Mouse (Mus musculus): ENCODE measurements around the gene Cul1. TPM values are rescaled to one million over a fixed set of nuclear protein-coding genes. Genes with fewer than 3 reads are reported as not detected.

Cul1 gene
- total RNA-seq (2014; rRNA removed; ENCODE audit: low replicate concordance): 55.8 and 148 TPM in 2 replicates
- polyA plus RNA-seq (2015; fragmentation: Nextera tagmentation; extraction: Ambion mirVana): 67.9 and 78.5 TPM in 2 replicates

GRCm38 (mm10) chr6:47453098-47453497 is at the start of gene Cul1:
Gene Cul1 (plus strand): TSS chr6:47453398.
- H3K4me1 ChIP-seq (ENCODE audit: control insufficient read depth, insufficient read depth): peaks cover 17% of the 10 kb centered on the region
- H3K9me3 ChIP-seq (replicated peaks; ENCODE audit: control insufficient read depth, low read length): no peaks in the 10 kb centered on the region
- peak within 1 kb of the TSS; percentile 99 for H3K9ac ChIP-seq (replicated peaks; ENCODE audit: low read depth, low read length)
- 44% methylated on average over 2 of the region's 2 CpGs for WGBS
- DNase-seq (ENCODE audit: low spot score) (no peak), ATAC-seq (ENCODE audit: insufficient read depth, low read depth) (no peak)
- H3K27ac ChIP-seq (ENCODE audit: low read depth): peak within 1 kb of the TSS; percentile 98
- no peaks in the 10 kb centered on the region for H3K36me3 ChIP-seq (replicated peaks; ENCODE audit: control insufficient read depth, insufficient read depth, low read length)
- H3K27me3 ChIP-seq (ENCODE audit: control insufficient read depth, insufficient read depth, low read length): no peaks in the 10 kb centered on the region
- no peak for TF ChIP-seq EP300 (IDR thresholded peaks at IDR 0.05; ENCODE audit: low read depth)
- no peak for TF ChIP-seq CTCF (IDR thresholded peaks at IDR 0.05; ENCODE audit: low read depth)
- peak within 1 kb of the TSS; percentile 65 for H3K4me2 ChIP-seq (ENCODE audit: low read depth, low read length)
- peak within 1 kb of the TSS; percentile 92 for H3K4me3 ChIP-seq (ENCODE audit: low read depth, low read length)

GRCm38 (mm10) chr6:47404419-47405382 is 48.5 kb upstream of the Cul1 start:
- ATAC-seq (ENCODE audit: insufficient read depth, low read depth): no peak

GRCm38 (mm10) chr6:47412886-47413606 is 40.2 kb upstream of the Cul1 start:
- WGBS: 23% methylated on average over 4 of the region's 4 CpGs
- ATAC-seq (ENCODE audit: insufficient read depth, low read depth) (no peak), DNase-seq (ENCODE audit: low spot score) (no peak)
- no peaks in the 10 kb centered on the region for H3K4me1 ChIP-seq (ENCODE audit: control insufficient read depth, insufficient read depth)
- TF ChIP-seq EP300 (IDR thresholded peaks at IDR 0.05; ENCODE audit: low read depth) (no peak), CTCF (IDR thresholded peaks at IDR 0.05; ENCODE audit: low read depth) (no peak)
- H3K36me3 ChIP-seq (replicated peaks; ENCODE audit: control insufficient read depth, insufficient read depth, low read length): no peaks in the 10 kb centered on the region
- no peaks in the 10 kb centered on the region for H3K27me3 ChIP-seq (ENCODE audit: control insufficient read depth, insufficient read depth, low read length)
- H3K27ac ChIP-seq (ENCODE audit: low read depth): no peak overlapping the region
- no peaks in the 10 kb centered on the region for H3K9me3 ChIP-seq (replicated peaks; ENCODE audit: control insufficient read depth, low read length)
- no peak overlapping the region for H3K4me3 ChIP-seq (ENCODE audit: low read depth, low read length)
- H3K4me2 ChIP-seq (ENCODE audit: low read depth, low read length): no peak overlapping the region
- no peak overlapping the region for H3K9ac ChIP-seq (replicated peaks; ENCODE audit: low read depth, low read length)

More at GRCm38 (mm10) chr6:47404419-47405382, 48.5 kb upstream of the Cul1 start:
- Histone ChIP-seq H3K4me2 (ENCODE audit: low read depth, low read length) (no peak overlapping the region), H3K9ac (replicated peaks; ENCODE audit: low read depth, low read length) (no peak overlapping the region), H3K9me3 (replicated peaks; ENCODE audit: control insufficient read depth, low read length) (no peaks in the 10 kb centered on the region), H3K27me3 (ENCODE audit: control insufficient read depth, insufficient read depth, low read length) (no peaks in the 10 kb centered on the region), H3K4me3 (ENCODE audit: low read depth, low read length) (no peak overlapping the region), H3K4me1 (ENCODE audit: control insufficient read depth, insufficient read depth) (no peaks in the 10 kb centered on the region), H3K36me3 (replicated peaks; ENCODE audit: control insufficient read depth, insufficient read depth, low read length) (no peaks in the 10 kb centered on the region), H3K27ac (ENCODE audit: low read depth) (no peak overlapping the region)
- peak; percentile 35 for DNase-seq (ENCODE audit: low spot score)
- WGBS: 72% methylated on average over 11 of the region's 11 CpGs
- TF ChIP-seq CTCF (IDR thresholded peaks at IDR 0.05; ENCODE audit: low read depth) (no peak), EP300 (IDR thresholded peaks at IDR 0.05; ENCODE audit: low read depth) (no peak)

- no peak for ATAC-seq (ENCODE audit: insufficient read depth, low read depth)
- Histone ChIP-seq H3K4me3 (ENCODE audit: low read depth, low read length) (no peak overlapping the region), H3K9ac (replicated peaks; ENCODE audit: low read depth, low read length) (no peak overlapping the region), H3K4me1 (ENCODE audit: control insufficient read depth, insufficient read depth) (no peaks in the 10 kb centered on the region), H3K36me3 (replicated peaks; ENCODE audit: control insufficient read depth, insufficient read depth, low read length) (no peaks in the 10 kb centered on the region), H3K9me3 (replicated peaks; ENCODE audit: control insufficient read depth, low read length) (no peaks in the 10 kb centered on the region), H3K4me2 (ENCODE audit: low read depth, low read length) (no peak overlapping the region), H3K27me3 (ENCODE audit: control insufficient read depth, insufficient read depth, low read length) (no peaks in the 10 kb centered on the region), H3K27ac (ENCODE audit: low read depth) (no peak overlapping the region)
- 53% methylated on average over 2 of the region's 2 CpGs for WGBS
- TF ChIP-seq EP300 (IDR thresholded peaks at IDR 0.05; ENCODE audit: low read depth): no peak
- TF ChIP-seq CTCF (IDR thresholded peaks at IDR 0.05; ENCODE audit: low read depth): no peak
- no peak for DNase-seq (ENCODE audit: low spot score)
These were observed 39.5 kb upstream of the Cul1 start for GRCm38 (mm10) chr6:47413656-47414055.

GRCm38 (mm10) chr6:47418691-47419090 is 34.5 kb upstream of the Cul1 start:
- Histone ChIP-seq H3K27ac (ENCODE audit: low read depth) (no peak overlapping the region), H3K9ac (replicated peaks; ENCODE audit: low read depth, low read length) (no peak overlapping the region), H3K4me3 (ENCODE audit: low read depth, low read length) (no peak overlapping the region), H3K27me3 (ENCODE audit: control insufficient read depth, insufficient read depth, low read length) (no peaks in the 10 kb centered on the region), H3K36me3 (replicated peaks; ENCODE audit: control insufficient read depth, insufficient read depth, low read length) (no peaks in the 10 kb centered on the region), H3K4me1 (ENCODE audit: control insufficient read depth, insufficient read depth) (no peaks in the 10 kb centered on the region), H3K4me2 (ENCODE audit: low read depth, low read length) (no peak overlapping the region), H3K9me3 (replicated peaks; ENCODE audit: control insufficient read depth, low read length) (no peaks in the 10 kb centered on the region)
- 70% methylated on average over 3 of the region's 3 CpGs for WGBS
- no peak for ATAC-seq (ENCODE audit: insufficient read depth, low read depth)
- TF ChIP-seq CTCF (IDR thresholded peaks at IDR 0.05; ENCODE audit: low read depth) (no peak), EP300 (IDR thresholded peaks at IDR 0.05; ENCODE audit: low read depth) (no peak)
- DNase-seq (ENCODE audit: low spot score): no peak
